Mouse (Mus musculus) limb, embryonic 10.5 days (tissue): ENCODE measurements around the gene Tll2. TPM values are rescaled to one million over a fixed set of nuclear protein-coding genes. Genes with fewer than 3 reads are reported as not detected.

ENCODE experiments used
- DNase-seq: peaks from one replicate; pipeline ENCODE4 v3.0.0-alpha.2; 2017; ENCODE audit warnings: low spot score
- H3K27ac ChIP-seq: fragments of 300-500 bp; sonication (generic); 2 replicates; pipeline ENCODE4 v1.5.1; 2016; ENCODE audit warnings: mild to moderate bottlenecking
- H3K27me3 ChIP-seq: fragments of 300-500 bp; sonication (generic); 2 replicates; pipeline ENCODE4 v1.6.1; 2016; ENCODE audit warnings: low read depth, mild to moderate bottlenecking; ENCODE audit not compliant: poor library complexity, severe bottlenecking
- H3K36me3 ChIP-seq: fragments of 300-500 bp; sonication (generic); 2 replicates; pipeline ENCODE4 v1.6.1; 2016; ENCODE audit warnings: mild to moderate bottlenecking, moderate library complexity
- H3K4me1 ChIP-seq: fragments of 300-500 bp; sonication (generic); 2 replicates; pipeline ENCODE4 v1.6.1; 2016
- H3K4me3 ChIP-seq: fragments of 300-500 bp; sonication (generic); 2 replicates; pipeline ENCODE4 v1.5.1; 2016; ENCODE audit warnings: mild to moderate bottlenecking, moderate library complexity
- H3K9me3 ChIP-seq: fragments of 300-500 bp; sonication (generic); replicated peaks from 2 replicates; pipeline ENCODE4 v1.6.1; 2016; ENCODE audit warnings: mild to moderate bottlenecking
- WGBS: fragments of 180-500 bp; shearing (Covaris S2); methylation state at CpG from one replicate; pipeline ENCODE4 v1.1.7; 2016; 5-methylcytosine and 5-hydroxymethylcytosine counted together
- polyA plus RNA-seq: library from polyadenylated mRNA; unstranded; fragments of >200 nt; fragmentation: Nextera tagmentation; extraction: Ambion mirVana; gene quantifications from 2 replicates; pipeline ENCODE4 v1.2.1, GENCODE M21; 2016

Gene Tll2
- polyA plus RNA-seq, 1 experiment from 2014 or later = not detected

GRCm38 (mm10) chr19:41140961-41141360 lies 65.7 kb downstream of the Tll2 start:
- H3K27ac ChIP-seq = no peak overlapping the region
- no peak for DNase-seq
- no peaks in the 10 kb centered on the region for H3K9me3 ChIP-seq
- H3K27me3 ChIP-seq = no peaks in the 10 kb centered on the region
- H3K4me3 ChIP-seq = no peak overlapping the region
- H3K4me1 ChIP-seq = no peaks in the 10 kb centered on the region
- no peaks in the 10 kb centered on the region for H3K36me3 ChIP-seq
- 87% methylated on average over 8 of the region's 8 CpGs for WGBS

DNA sequence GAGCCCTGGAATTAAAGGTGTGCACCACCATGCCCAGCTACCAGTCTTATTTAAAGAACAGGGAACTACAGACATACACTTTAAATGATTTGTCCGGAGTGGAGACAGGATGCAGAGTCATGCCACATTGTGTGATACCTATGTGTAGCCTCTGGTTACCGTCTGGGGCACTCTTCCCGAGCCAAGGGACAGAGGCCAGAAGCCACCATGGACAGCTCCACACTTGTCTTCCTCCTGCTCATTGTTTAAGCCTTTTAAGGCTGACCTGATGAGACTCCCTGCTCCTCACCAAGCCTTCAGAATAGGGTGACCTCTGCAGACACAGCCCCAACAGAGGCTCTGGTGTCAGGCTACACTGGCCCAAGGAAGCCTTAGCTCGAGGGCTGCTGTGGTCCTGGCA lies 67.0 kb downstream of the Tll2 start:
- Histone ChIP-seq H3K9me3 (no peaks in the 10 kb centered on the region), H3K27ac (no peak overlapping the region), H3K4me3 (no peak overlapping the region), H3K36me3 (no peaks in the 10 kb centered on the region), H3K27me3 (no peaks in the 10 kb centered on the region), H3K4me1 (no peaks in the 10 kb centered on the region)
- 71% methylated on average over 4 of the region's 4 CpGs for WGBS
- DNase-seq = no peak

GRCm38 (mm10) chr19:41123009-41123408 lies 83.6 kb downstream of the Tll2 start:
- H3K4me1 ChIP-seq = peaks cover 10% of the 10 kb centered on the region; the same call in 1 of the 2 replicates
- no peak for DNase-seq
- no peaks in the 10 kb centered on the region for H3K36me3 ChIP-seq
- no peaks in the 10 kb centered on the region for H3K9me3 ChIP-seq
- H3K27ac ChIP-seq = no peak overlapping the region
- H3K27me3 ChIP-seq = no peaks in the 10 kb centered on the region
- 32% methylated on average over 3 of the region's 3 CpGs for WGBS
- H3K4me3 ChIP-seq = no peak overlapping the region

- H3K27me3 ChIP-seq = no peaks in the 10 kb centered on the region
- H3K27ac ChIP-seq = no peak overlapping the region
- no peaks in the 10 kb centered on the region for H3K36me3 ChIP-seq
- DNase-seq = no peak
- WGBS = 94% methylated on average over 13 of the region's 13 CpGs
- no peaks in the 10 kb centered on the region for H3K9me3 ChIP-seq
- H3K4me1 ChIP-seq = peaks cover 16% of the 10 kb centered on the region; the same call in 1 of the 2 replicates
- H3K4me3 ChIP-seq = no peak overlapping the region
These were observed 86.7 kb downstream of the Tll2 start for GRCm38 (mm10) chr19:41119924-41120323.

- H3K4me1 ChIP-seq = peaks cover 31% of the 10 kb centered on the region
- 68% methylated on average over 6 of the region's 6 CpGs for WGBS
These were observed 88.3 kb downstream of the Tll2 start for GRCm38 (mm10) chr19:41118346-41118745.

GRCm38 (mm10) chr19:41117334-41117733 lies 89.3 kb downstream of the Tll2 start:
- Histone ChIP-seq H3K27ac (no peak overlapping the region), H3K36me3 (no peaks in the 10 kb centered on the region), H3K4me3 (no peak overlapping the region), H3K9me3 (no peaks in the 10 kb centered on the region), H3K27me3 (no peaks in the 10 kb centered on the region), H3K4me1 (peaks cover 37% of the 10 kb centered on the region)
- no peak for DNase-seq
- WGBS = 88% methylated on average over 4 of the region's 4 CpGs

More at GRCm38 (mm10) chr19:41118346-41118745, 88.3 kb downstream of the Tll2 start:
- Histone ChIP-seq H3K27ac (no peak overlapping the region), H3K4me3 (no peak overlapping the region), H3K27me3 (no peaks in the 10 kb centered on the region), H3K9me3 (no peaks in the 10 kb centered on the region), H3K36me3 (no peaks in the 10 kb centered on the region)
- DNase-seq = no peak

GRCm38 (mm10) chr19:41114611-41115010 lies 92.0 kb downstream of the Tll2 start:
- peaks cover 39% of the 10 kb centered on the region for H3K4me1 ChIP-seq
- no peak for DNase-seq

GRCm38 (mm10) chr19:41113911-41114531 lies 92.6 kb downstream of the Tll2 start:
- H3K4me1 ChIP-seq = peaks cover 39% of the 10 kb centered on the region
- H3K4me3 ChIP-seq = no peak overlapping the region
- H3K27ac ChIP-seq = no peak overlapping the region
- DNase-seq = no peak
- H3K27me3 ChIP-seq = peaks cover 11% of the 10 kb centered on the region; the same call in 1 of the 2 replicates
- H3K36me3 ChIP-seq = no peaks in the 10 kb centered on the region
- WGBS = 85% methylated on average over 17 of the region's 17 CpGs
- H3K9me3 ChIP-seq = no peaks in the 10 kb centered on the region

More at GRCm38 (mm10) chr19:41114611-41115010, 92.0 kb downstream of the Tll2 start:
- Histone ChIP-seq H3K27me3 (peaks cover 11% of the 10 kb centered on the region; the same call in 1 of the 2 replicates), H3K36me3 (no peaks in the 10 kb centered on the region), H3K9me3 (no peaks in the 10 kb centered on the region), H3K4me3 (no peak overlapping the region), H3K27ac (no peak overlapping the region)
- WGBS = 58% methylated on average over 5 of the region's 5 CpGs

DNA sequence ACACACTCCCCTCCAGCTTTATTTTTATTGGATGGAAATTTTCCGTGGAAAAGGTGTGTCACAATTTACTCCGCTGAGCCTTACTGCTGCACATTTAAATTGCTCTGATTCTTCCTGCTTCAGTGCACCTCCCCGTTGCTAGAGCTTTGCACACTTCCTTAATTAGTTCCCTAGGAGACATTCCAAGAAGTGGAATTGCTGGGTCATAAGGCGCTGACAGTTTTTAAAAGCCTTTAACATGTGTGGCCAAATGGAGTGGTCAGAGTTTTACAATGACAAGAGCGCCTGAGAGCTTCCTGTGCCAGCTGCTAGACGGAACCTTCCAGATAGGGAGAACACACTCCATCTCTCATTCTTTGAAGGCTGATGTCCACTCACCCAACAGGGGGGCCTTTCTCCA lies 94.0 kb downstream of the Tll2 start:
- peaks cover 30% of the 10 kb centered on the region for H3K4me1 ChIP-seq
- no peak overlapping the region for H3K4me3 ChIP-seq
- no peaks in the 10 kb centered on the region for H3K36me3 ChIP-seq
- DNase-seq = no peak
- 43% methylated on average over 6 of the region's 6 CpGs for WGBS
- no peak overlapping the region for H3K27ac ChIP-seq
- peaks cover 11% of the 10 kb centered on the region; the same call in 1 of the 2 replicates for H3K27me3 ChIP-seq
- no peaks in the 10 kb centered on the region for H3K9me3 ChIP-seq

DNA sequence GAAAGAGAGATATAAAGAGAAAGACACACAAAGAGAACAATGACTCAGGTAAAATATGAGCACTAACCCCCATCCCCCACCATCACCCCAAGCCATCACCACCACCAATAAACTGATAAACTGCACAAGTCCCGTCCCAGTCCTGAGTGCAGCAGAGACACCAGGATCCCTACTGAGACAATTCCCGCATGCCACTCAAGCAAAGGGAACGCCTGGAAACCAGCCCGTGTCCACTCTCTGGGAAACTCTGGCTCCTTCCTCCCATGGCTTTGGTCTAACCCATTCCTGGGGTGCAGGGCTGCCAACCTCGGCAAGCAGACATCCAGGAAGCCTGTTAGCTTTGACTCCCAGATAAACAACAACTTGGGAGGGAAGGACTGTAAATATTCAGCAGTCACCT lies 96.6 kb downstream of the Tll2 start:
- no peaks in the 10 kb centered on the region for H3K36me3 ChIP-seq
- no peak overlapping the region for H3K27ac ChIP-seq
- no peak for DNase-seq
- peaks cover 27% of the 10 kb centered on the region for H3K4me1 ChIP-seq
- peaks cover 11% of the 10 kb centered on the region; the same call in 1 of the 2 replicates for H3K27me3 ChIP-seq
- H3K9me3 ChIP-seq = no peaks in the 10 kb centered on the region
- WGBS = 61% methylated on average over 5 of the region's 5 CpGs
- H3K4me3 ChIP-seq = no peak overlapping the region

- Histone ChIP-seq H3K4me3 (no peak overlapping the region), H3K27ac (no peak overlapping the region), H3K9me3 (no peaks in the 10 kb centered on the region), H3K4me1 (peaks cover 22% of the 10 kb centered on the region), H3K27me3 (peaks cover 11% of the 10 kb centered on the region; the same call in 1 of the 2 replicates), H3K36me3 (no peaks in the 10 kb centered on the region)
- 89% methylated on average over 8 of the region's 8 CpGs for WGBS
- DNase-seq = no peak
These were observed 97.1 kb downstream of the Tll2 start for GRCm38 (mm10) chr19:41109496-41109895.

- H3K27ac ChIP-seq = no peak overlapping the region
- peaks cover 15% of the 10 kb centered on the region for H3K4me1 ChIP-seq
- WGBS = 93% methylated on average over 7 of the region's 7 CpGs
- no peak for DNase-seq
- H3K27me3 ChIP-seq = peaks cover 11% of the 10 kb centered on the region; the same call in 1 of the 2 replicates
- no peaks in the 10 kb centered on the region for H3K36me3 ChIP-seq
- no peak overlapping the region for H3K4me3 ChIP-seq
- no peaks in the 10 kb centered on the region for H3K9me3 ChIP-seq
These were observed 98.0 kb downstream of the Tll2 start for GRCm38 (mm10) chr19:41108666-41109065.

- H3K36me3 ChIP-seq = no peaks in the 10 kb centered on the region
- DNase-seq = no peak
- H3K4me1 ChIP-seq = peaks cover 4% of the 10 kb centered on the region
- no peak overlapping the region for H3K27ac ChIP-seq
- WGBS = 62% methylated on average over 8 of the region's 8 CpGs
- peaks cover 11% of the 10 kb centered on the region; the same call in 1 of the 2 replicates for H3K27me3 ChIP-seq
- H3K4me3 ChIP-seq = no peak overlapping the region
- H3K9me3 ChIP-seq = no peaks in the 10 kb centered on the region
These were observed 99.1 kb downstream of the Tll2 start for GRCm38 (mm10) chr19:41107530-41107929.
